Mouse (Mus musculus) right cerebral cortex, postnatal 4 days (tissue): ENCODE measurements at regions not wholly inside any gene's neighbourhood (a gene's known extent, or its start where the extent isn't known, plus 50 kb on each side); places are given as distances from the start of the nearest gene placed in this dataset.

ENCODE experiments used
- DNase-seq: peaks from one replicate; pipeline ENCODE4 v3.0.0-alpha.2; 2022

GRCm38 (mm10) chr4:106859476-106859875, 51.0 kb upstream of the Ssbp3 start:
- no peak for DNase-seq

GRCm38 (mm10) chr4:106858357-106859088, 52.0 kb upstream of the Ssbp3 start:
- no peak for DNase-seq

GRCm38 (mm10) chr4:106855771-106856170, 51.0 kb upstream of the Acot11 start:
- no peak for DNase-seq

- peak; percentile 48 for DNase-seq
Observed at GRCm38 (mm10) chr4:106854361-106855309, 49.8 kb upstream of the Acot11 start.
